Mouse (Mus musculus) testis, adult 2 months (tissue): ENCODE results near the gene Ahsg. TPM values are rescaled to one million over a fixed set of nuclear protein-coding genes. Genes with fewer than 3 reads are reported as not detected.
"Not testable (repeated sequence)": the region's sequence is repeated elsewhere in the genome, so short reads cannot be mapped to it uniquely, and the experiment has no call there.

Experiments used
- H3K27ac ChIP-seq: fragments of 200-500 bp; 2 replicates; pipeline ENCODE4 v1.5.1; 2012; ENCODE audit warnings: low read depth, low read length; ENCODE audit not compliant: control insufficient read depth, insufficient read depth
- H3K27me3 ChIP-seq: fragments of 200-500 bp; 2 replicates; pipeline ENCODE4 v1.6.1; 2012; ENCODE audit warnings: mild to moderate bottlenecking, low read length, moderate library complexity; ENCODE audit not compliant: control insufficient read depth, insufficient read depth
- H3K36me3 ChIP-seq: fragments of 200-500 bp; 2 replicates; pipeline ENCODE4 v1.6.1; 2012; ENCODE audit warnings: mild to moderate bottlenecking, low read length; ENCODE audit not compliant: control insufficient read depth, insufficient read depth
- H3K4me1 ChIP-seq: fragments of 200-500 bp; 2 replicates; pipeline ENCODE4 v1.6.1; 2012; ENCODE audit warnings: low read length; ENCODE audit not compliant: control insufficient read depth, insufficient read depth
- H3K4me3 ChIP-seq: fragments of 200-500 bp; 2 replicates; pipeline ENCODE4 v1.5.1; 2012; ENCODE audit warnings: low read depth, mild to moderate bottlenecking, low read length, moderate library complexity, mixed read lengths; ENCODE audit not compliant: control insufficient read depth
- CTCF ChIP-seq: fragments of 200-500 bp; IDR thresholded peaks from 2 replicates; pipeline ENCODE4 v1.5.1; 2012; ENCODE audit warnings: low read depth, mild to moderate bottlenecking, inconsistent platforms, low read length, moderate library complexity; ENCODE audit not compliant: control insufficient read depth, insufficient read depth, insufficient replicate concordance
- POLR2A ChIP-seq: fragments of 200-500 bp; IDR thresholded peaks from 2 replicates; pipeline ENCODE4 v1.6.1; 2012; ENCODE audit warnings: low read depth, mild to moderate bottlenecking, inconsistent platforms, low read length, moderate library complexity; ENCODE audit not compliant: control insufficient read depth
- polyA plus RNA-seq: library from polyadenylated mRNA; depleted of rRNA; stranded (reverse); fragments of >200 nt; gene quantifications from 2 replicates; pipeline ENCODE4 v1.2.3, GENCODE M21; 2012; rRNA removed

Gene Ahsg
- polyA plus RNA-seq, 1 experiment: 0.15 TPM

DNA sequence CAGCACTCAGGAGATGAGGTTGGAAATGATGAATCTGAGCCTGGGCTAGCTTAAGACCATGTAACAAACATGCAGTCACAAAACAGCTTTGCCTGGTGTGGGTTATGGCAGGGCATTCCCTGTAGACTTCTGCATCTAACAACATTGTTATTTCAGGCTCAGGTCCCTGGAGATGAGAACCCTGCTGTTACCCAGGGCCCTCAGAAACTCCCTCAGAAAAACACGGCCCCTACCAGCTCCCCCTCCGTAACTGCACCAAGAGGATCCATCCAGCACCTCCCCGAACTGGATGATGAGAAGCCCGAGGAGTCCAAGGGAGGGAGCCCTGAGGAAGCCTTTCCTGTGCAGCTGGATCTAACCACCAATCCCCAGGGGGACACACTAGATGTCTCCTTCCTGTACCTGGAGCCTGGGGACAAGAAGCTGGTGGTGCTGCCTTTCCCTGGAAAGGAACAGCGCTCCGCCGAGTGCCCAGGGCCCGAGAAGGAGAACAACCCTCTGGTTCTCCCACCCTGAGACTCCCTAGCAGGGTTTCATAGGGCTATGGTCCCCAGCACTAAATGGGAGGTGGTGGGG is 48.1 kb downstream of the Ahsg start:
- no peak for TF ChIP-seq POLR2A
- TF ChIP-seq CTCF: no peak
- Histone ChIP-seq H3K27me3 (no peaks in the 10 kb centered on the region), H3K27ac (no peak overlapping the region), H3K4me1 (no peaks in the 10 kb centered on the region), H3K4me3 (no peak overlapping the region), H3K36me3 (no peaks in the 10 kb centered on the region)

DNA sequence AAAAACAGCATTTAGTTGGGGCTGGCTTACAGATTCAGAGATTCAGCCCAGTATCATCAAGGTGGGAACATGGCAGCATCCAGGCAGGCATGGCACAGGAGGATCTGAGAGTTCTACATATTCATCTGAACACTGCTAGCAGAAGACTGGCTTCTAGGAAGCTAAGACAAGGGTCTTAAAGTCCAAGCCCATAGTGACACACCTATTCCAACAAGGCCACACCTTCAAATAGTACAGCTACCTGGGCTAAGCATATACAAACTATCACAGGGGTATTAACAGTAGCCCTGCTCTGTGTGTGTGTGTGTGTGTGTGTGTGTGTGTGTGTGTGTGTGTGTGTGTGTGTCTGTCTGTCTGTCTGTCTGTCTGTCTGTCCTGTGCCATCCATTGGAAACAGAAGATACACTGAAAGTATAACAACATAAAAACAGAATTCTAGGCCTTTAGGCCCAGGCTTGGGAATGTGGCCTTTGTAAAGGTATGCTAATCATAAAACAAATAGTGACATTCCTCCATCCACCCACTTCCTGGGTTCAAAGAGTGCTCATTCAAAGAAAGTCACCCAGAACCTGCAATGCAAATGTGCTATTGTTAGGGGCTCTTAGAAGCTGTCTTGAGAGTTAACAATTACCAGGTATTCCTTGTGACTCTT is 50.9 kb downstream of the Ahsg start:
- H3K27me3 ChIP-seq, H3K4me1 ChIP-seq, H3K36me3 ChIP-seq, H3K27ac ChIP-seq, H3K4me3 ChIP-seq: not testable (repeated sequence)

DNA sequence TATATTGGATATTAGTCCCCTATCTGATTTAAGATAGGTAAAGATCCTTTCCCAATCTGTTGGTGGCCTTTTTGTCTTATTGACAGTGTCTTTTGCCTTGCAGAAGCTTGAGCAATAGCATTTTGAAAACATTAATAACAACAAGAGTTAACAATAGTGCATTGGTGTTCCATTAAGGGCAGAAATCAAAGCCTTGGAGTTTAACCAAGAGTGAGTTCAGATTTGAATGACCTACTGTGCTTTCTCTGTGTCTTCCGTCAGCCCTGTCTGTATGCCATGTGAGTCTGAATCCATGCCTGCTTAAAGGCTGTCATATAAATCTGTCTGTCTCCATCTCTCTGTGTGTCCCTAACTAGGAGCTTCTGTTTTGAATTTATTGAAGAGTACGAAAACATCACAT is 56.3 kb downstream of the Ahsg start:
- TF ChIP-seq CTCF: no peak
- TF ChIP-seq POLR2A: no peak
- Histone ChIP-seq H3K4me1 (no peaks in the 10 kb centered on the region), H3K27ac (no peak overlapping the region), H3K36me3 (no peaks in the 10 kb centered on the region), H3K4me3 (no peak overlapping the region), H3K27me3 (no peaks in the 10 kb centered on the region)

Other genes with a start within 250 kb of the Ahsg start
- 0.09 and 0.22 TPM in 2 replicates for gene Dgkg, start 234.1 kb upstream of the Ahsg start, polyA plus RNA-seq
- gene Crygs, start 79.7 kb upstream of the Ahsg start, polyA plus RNA-seq: 0.12 TPM in 1 of 2 replicates, not detected in the other
- 21.2 and 22.1 TPM in 2 replicates for gene Tbccd1, start 33.6 kb upstream of the Ahsg start, polyA plus RNA-seq
- 27.8 and 32.9 TPM in 2 replicates for gene Dnajb11, start 33.4 kb upstream of the Ahsg start, polyA plus RNA-seq
- gene Fetub, start 27.1 kb downstream of the Ahsg start, polyA plus RNA-seq: 0.41 and 0.94 TPM in 2 replicates
- gene Hrg, start 59.8 kb downstream of the Ahsg start, polyA plus RNA-seq: not detected in 2 replicates
- 0.40 TPM in 1 of 2 replicates, not detected in the other for gene Kng2, start 138.2 kb downstream of the Ahsg start, polyA plus RNA-seq
- gene Kng1, start 166.6 kb downstream of the Ahsg start, polyA plus RNA-seq: 0.10 TPM in 1 of 2 replicates, not detected in the other
- 75.5 and 108 TPM in 2 replicates for gene Eif4a2, start 216.2 kb downstream of the Ahsg start, polyA plus RNA-seq
- 5.2 and 8.4 TPM in 2 replicates for gene Rfc4, start 236.5 kb downstream of the Ahsg start, polyA plus RNA-seq